Comparison of ENCODE assay signal across 10 mouse cellular contexts in the genomic region with DNA sequence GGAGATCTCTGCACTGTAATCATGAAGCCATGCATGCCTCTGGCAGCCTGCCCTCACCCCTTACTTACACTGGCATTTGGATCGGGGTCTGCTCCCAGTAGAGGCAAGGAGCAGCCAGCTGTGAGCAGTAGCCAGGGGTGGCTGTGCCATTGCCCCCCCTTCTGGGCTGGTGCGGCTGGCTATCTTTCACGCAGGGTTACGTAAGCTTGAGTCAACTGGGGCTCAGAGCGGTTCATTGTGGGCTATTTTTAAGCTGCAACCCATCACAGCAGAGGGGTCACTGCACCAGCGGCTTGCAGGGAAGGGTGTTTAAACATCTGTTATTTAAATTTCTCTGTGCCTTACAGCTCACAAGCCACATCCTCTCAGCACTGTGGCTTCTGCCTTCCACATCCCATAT. TPM values are rescaled to one million over a fixed set of nuclear protein-coding genes. Genes with fewer than 3 reads are reported as not detected.
DNase-seq lines count a peak whose midpoint lies in the region; ATAC-seq and TF ChIP-seq lines count a peak whose summit lies in the region.
"Had no signal": no experiment of that assay in that cellular context is flagged by ENCODE, and none has a peak within 500 bp of the region (broad histone marks: within the 10 kb centered on the region; RNA-seq: fewer than 3 reads in every experiment).

No protein-coding gene starts in this region.

- 64% methylated on average over 6 of the region's 6 CpGs for WGBS in forebrain, postnatal 0 days
- WGBS in forebrain, embryonic 16.5 days: 70% methylated on average over 6 of the region's 6 CpGs
- 39% methylated on average over 6 of the region's 6 CpGs for WGBS in midbrain, embryonic 11.5 days

- H3K4me1 ChIP-seq in forebrain, postnatal 0 days (ENCODE audit: insufficient read depth): peaks cover 14% of the 10 kb centered on the region
- peaks cover 16% of the 10 kb centered on the region for H3K4me1 ChIP-seq in forebrain, embryonic 16.5 days (replicated peaks; ENCODE audit: control insufficient read depth, insufficient read depth, low read length)
- peaks cover 18% of the 10 kb centered on the region for H3K4me1 ChIP-seq in midbrain, embryonic 11.5 days (ENCODE audit: control insufficient read depth, insufficient read depth, low read length)

- no peak overlapping the region for H3K4me2 ChIP-seq in forebrain, postnatal 0 days (ENCODE audit: low read depth)
- no peak overlapping the region for H3K4me2 ChIP-seq in forebrain, embryonic 16.5 days (ENCODE audit: low read length)
- no peak overlapping the region for H3K4me2 ChIP-seq in midbrain, embryonic 11.5 days
- H3K4me2 ChIP-seq: limb, embryonic 12.5 days had no signal

- H3K27me3 ChIP-seq in forebrain, postnatal 0 days (ENCODE audit: insufficient read depth, low read length): no peaks in the 10 kb centered on the region
- H3K27me3 ChIP-seq in forebrain, embryonic 16.5 days (replicated peaks; ENCODE audit: control insufficient read depth, insufficient read depth, low read length): no peaks in the 10 kb centered on the region
- H3K27me3 ChIP-seq in midbrain, embryonic 11.5 days (ENCODE audit: control insufficient read depth, insufficient read depth, low read length): no peaks in the 10 kb centered on the region
- H3K27me3 ChIP-seq: limb, embryonic 12.5 days had no signal

- no peak overlapping the region for H3K4me3 ChIP-seq in forebrain, postnatal 0 days (ENCODE audit: low read depth, low read length)
- no peak overlapping the region for H3K4me3 ChIP-seq in forebrain, embryonic 16.5 days (replicated peaks; ENCODE audit: low read length)
- H3K4me3 ChIP-seq in midbrain, embryonic 11.5 days (ENCODE audit: low read depth, low read length): no peak overlapping the region
- H3K4me3 ChIP-seq: limb, embryonic 12.5 days had no signal

- no peak for TF ChIP-seq CTCF in forebrain, postnatal 0 days (IDR thresholded peaks at IDR 0.05; ENCODE audit: low read depth)

- DNase-seq in forebrain, postnatal 0 days: no peak
- peak; percentile 60 for DNase-seq in gastrocnemius, adult 18-20 months (ENCODE audit: low spot score)
- DNase-seq in heart, postnatal 4 days: peak; percentile 48
- DNase-seq in midbrain, embryonic 11.5 days (ENCODE audit: low spot score, missing footprints): peak; percentile 89
- no peak for DNase-seq in layer of hippocampus, adult 11-12 months (ENCODE audit: low spot score)
- no peak for DNase-seq in kidney, adult 18-20 months
- DNase-seq: right cerebral cortex, postnatal 25 days had no signal

- no peak overlapping the region for H3K9ac ChIP-seq in forebrain, postnatal 0 days
- H3K9ac ChIP-seq in forebrain, embryonic 16.5 days (replicated peaks; ENCODE audit: low read depth, low read length): no peak overlapping the region
- no peak overlapping the region for H3K9ac ChIP-seq in midbrain, embryonic 11.5 days (ENCODE audit: low read length)
- H3K9ac ChIP-seq: limb, embryonic 12.5 days had no signal

- no peaks in the 10 kb centered on the region for H3K36me3 ChIP-seq in forebrain, postnatal 0 days (ENCODE audit: insufficient read depth)
- H3K36me3 ChIP-seq in forebrain, embryonic 16.5 days (ENCODE audit: control insufficient read depth, insufficient read depth): no peaks in the 10 kb centered on the region
- no peaks in the 10 kb centered on the region for H3K36me3 ChIP-seq in midbrain, embryonic 11.5 days (ENCODE audit: control insufficient read depth, insufficient read depth, low read length)
- H3K36me3 ChIP-seq: limb, embryonic 12.5 days had no signal

- 0 out of 2 replicates have a peak overlapping the region, but pooled peaks have one; percentile 47 for H3K27ac ChIP-seq in forebrain, postnatal 0 days (ENCODE audit: low read depth, low read length)
- no peak overlapping the region for H3K27ac ChIP-seq in forebrain, embryonic 16.5 days (ENCODE audit: low read length)
- no peak overlapping the region for H3K27ac ChIP-seq in midbrain, embryonic 11.5 days (ENCODE audit: low read depth, low read length)
- H3K27ac ChIP-seq: limb, embryonic 12.5 days had no signal

- H3K9me3 ChIP-seq in forebrain, postnatal 0 days (ENCODE audit: low read length): no peaks in the 10 kb centered on the region
- no peaks in the 10 kb centered on the region for H3K9me3 ChIP-seq in forebrain, embryonic 16.5 days (ENCODE audit: control insufficient read depth, low read length)
- no peaks in the 10 kb centered on the region for H3K9me3 ChIP-seq in midbrain, embryonic 11.5 days (ENCODE audit: control insufficient read depth, low read length)
- H3K9me3 ChIP-seq: limb, embryonic 12.5 days had no signal

- ATAC-seq in forebrain, postnatal 0 days: no peak
- ATAC-seq in forebrain, embryonic 16.5 days: no peak
- 0 out of 2 replicates have a peak, but pooled peaks have one; percentile 25 for ATAC-seq in midbrain, embryonic 11.5 days (ENCODE audit: low FRiP score)
- no peak for ATAC-seq in CD4-positive, CD25-positive, alpha-beta regulatory T cell, adult 4 months

RNA-seq across cellular contexts. Expression of a gene that starts 4.3 kb away (rescaled TPM):
- not detected in 2 replicates for total RNA-seq in forebrain, postnatal 0 days (2014; rRNA removed)
- not detected in 2 replicates for polyA plus RNA-seq in forebrain, postnatal 0 days (2015; fragmentation: Nextera tagmentation; extraction: Ambion mirVana)
- polyA plus RNA-seq in forebrain, embryonic 16.5 days (2015; fragmentation: Nextera tagmentation; extraction: Ambion mirVana): not detected in 2 replicates
- not detected for total RNA-seq in gastrocnemius, adult 18-20 months (2021)
- not detected for total RNA-seq in heart, postnatal 4 days (2021)
- polyA plus RNA-seq in midbrain, embryonic 11.5 days (2014; fragmentation: Nextera tagmentation; extraction: Ambion mirVana): not detected in 2 replicates
- not detected for polyA plus RNA-seq in CD4-positive, CD25-positive, alpha-beta regulatory T cell, adult 4 months (2017; shearing (Covaris generic))
- polyA plus RNA-seq: limb, embryonic 12.5 days had no signal

RNA-seq across cellular contexts. Expression of a gene that starts 11.5 kb away (rescaled TPM):
- total RNA-seq in forebrain, postnatal 0 days (2014; rRNA removed): 228 and 329 TPM in 2 replicates
- polyA plus RNA-seq in forebrain, postnatal 0 days (2015; fragmentation: Nextera tagmentation; extraction: Ambion mirVana): 194 and 197 TPM in 2 replicates
- polyA plus RNA-seq in forebrain, embryonic 16.5 days (2015; fragmentation: Nextera tagmentation; extraction: Ambion mirVana): 117 and 140 TPM in 2 replicates
- total RNA-seq in gastrocnemius, adult 18-20 months (2021): under 1 TPM; 0.26 to 0.34 TPM
- not detected for total RNA-seq in heart, postnatal 4 days (2021)
- 6.3 and 6.7 TPM in 2 replicates for polyA plus RNA-seq in midbrain, embryonic 11.5 days (2014; fragmentation: Nextera tagmentation; extraction: Ambion mirVana)
- polyA plus RNA-seq in CD4-positive, CD25-positive, alpha-beta regulatory T cell, adult 4 months (2017; shearing (Covaris generic)): not detected

RNA-seq across cellular contexts. Expression of a gene that starts 17.3 kb away (rescaled TPM):
- 0.86 and 1.0 TPM in 2 replicates for total RNA-seq in forebrain, postnatal 0 days (2014; rRNA removed)
- 0.48 and 1.0 TPM in 2 replicates for polyA plus RNA-seq in forebrain, postnatal 0 days (2015; fragmentation: Nextera tagmentation; extraction: Ambion mirVana)
- 0.91 and 1.3 TPM in 2 replicates for polyA plus RNA-seq in forebrain, embryonic 16.5 days (2015; fragmentation: Nextera tagmentation; extraction: Ambion mirVana)
- total RNA-seq in gastrocnemius, adult 18-20 months (2021): under 1 TPM; 0.39 to 0.52 TPM
- 1 to 10 TPM; 2.9 to 3.1 TPM for total RNA-seq in heart, postnatal 4 days (2021)
- polyA plus RNA-seq in midbrain, embryonic 11.5 days (2014; fragmentation: Nextera tagmentation; extraction: Ambion mirVana): 0.60 and 0.80 TPM in 2 replicates
- not detected for polyA plus RNA-seq in CD4-positive, CD25-positive, alpha-beta regulatory T cell, adult 4 months (2017; shearing (Covaris generic))

RNA-seq across cellular contexts. Expression of a gene that starts 26.0 kb away (rescaled TPM):
- 11.0 and 15.7 TPM in 2 replicates for total RNA-seq in forebrain, postnatal 0 days (2014; rRNA removed)
- 11.2 TPM in 2 replicates for polyA plus RNA-seq in forebrain, postnatal 0 days (2015; fragmentation: Nextera tagmentation; extraction: Ambion mirVana)
- 14.2 and 17.1 TPM in 2 replicates for polyA plus RNA-seq in forebrain, embryonic 16.5 days (2015; fragmentation: Nextera tagmentation; extraction: Ambion mirVana)
- under 1 TPM; 0.27 to 0.62 TPM for total RNA-seq in gastrocnemius, adult 18-20 months (2021)
- total RNA-seq in heart, postnatal 4 days (2021): 10 to 100 TPM in 1 of 2 experiments, 1 to 10 TPM in 1; 7.4 to 10.5 TPM
- 27.7 and 37.2 TPM in 2 replicates for polyA plus RNA-seq in midbrain, embryonic 11.5 days (2014; fragmentation: Nextera tagmentation; extraction: Ambion mirVana)
- 1 to 10 TPM; 2.4 to 5.1 TPM for polyA plus RNA-seq in CD4-positive, CD25-positive, alpha-beta regulatory T cell, adult 4 months (2017; shearing (Covaris generic))

RNA-seq across cellular contexts. Expression of a gene that starts 36.0 kb away (rescaled TPM):
- 18.9 and 22.2 TPM in 2 replicates for total RNA-seq in forebrain, postnatal 0 days (2014; rRNA removed)
- 17.4 and 18.1 TPM in 2 replicates for polyA plus RNA-seq in forebrain, postnatal 0 days (2015; fragmentation: Nextera tagmentation; extraction: Ambion mirVana)
- 24.8 and 25.2 TPM in 2 replicates for polyA plus RNA-seq in forebrain, embryonic 16.5 days (2015; fragmentation: Nextera tagmentation; extraction: Ambion mirVana)
- total RNA-seq in gastrocnemius, adult 18-20 months (2021): 10 to 100 TPM; 10.8 to 11.1 TPM
- 1 to 10 TPM; 6.1 TPM for total RNA-seq in heart, postnatal 4 days (2021)
- 14.8 and 16.8 TPM in 2 replicates for polyA plus RNA-seq in midbrain, embryonic 11.5 days (2014; fragmentation: Nextera tagmentation; extraction: Ambion mirVana)
- polyA plus RNA-seq in CD4-positive, CD25-positive, alpha-beta regulatory T cell, adult 4 months (2017; shearing (Covaris generic)): 10 to 100 TPM; 12.8 to 15.4 TPM

Comparison
In these comparisons a context has a peak if more than half of its experiments do, and no peak if none do; other contexts are left out.
1. DNase-seq: peak in gastrocnemius, adult 18-20 months (single experiment), heart, postnatal 4 days (single experiment) and midbrain, embryonic 11.5 days (single experiment); none in forebrain, postnatal 0 days (single experiment), layer of hippocampus, adult 11-12 months (single experiment) and kidney, adult 18-20 months (single experiment).
2. RNA of a gene that starts 11.5 kb away (polyA plus RNA-seq): 194 to 197 TPM in forebrain, postnatal 0 days and 117 to 140 TPM in forebrain, embryonic 16.5 days; 6.3 to 6.7 TPM in midbrain, embryonic 11.5 days and not detected in CD4-positive, CD25-positive, alpha-beta regulatory T cell, adult 4 months; every median in the first group is over 10 times any median in the second.